Mouse (Mus musculus): ENCODE results near the gene Ltbp4.

Gene Ltbp4

DNA sequence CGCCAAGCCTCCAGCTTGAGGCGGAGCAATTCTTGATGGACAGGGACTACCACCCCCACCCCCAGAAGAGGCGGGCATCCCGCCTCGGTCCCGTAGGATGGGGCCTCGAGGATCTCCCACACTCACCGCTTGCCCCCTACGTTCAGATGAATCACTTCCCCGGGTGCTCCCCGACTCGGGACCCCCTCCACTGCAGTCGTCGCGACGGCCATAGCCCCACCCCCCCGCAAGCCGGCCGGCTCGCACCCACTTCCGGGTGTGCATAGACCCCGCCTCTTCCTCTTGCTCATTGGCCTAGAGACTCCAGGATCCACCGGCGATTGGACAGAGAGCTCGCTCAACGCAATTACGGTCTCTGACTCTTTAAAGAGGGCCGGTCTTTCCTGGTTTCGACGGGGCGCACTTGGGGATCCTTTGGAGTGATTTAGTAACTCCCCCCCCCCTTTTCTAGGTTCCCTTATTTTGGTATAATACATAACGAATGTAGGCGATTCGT is 18.3 kb upstream of the Ltbp4 start, which contains the start of gene Shkbp1:
Shkbp1 (minus strand) TSS at position 275 of the 496 bp plus-strand sequence.
- no peak for DNase-seq (ENCODE audit: low spot score)

DNA sequence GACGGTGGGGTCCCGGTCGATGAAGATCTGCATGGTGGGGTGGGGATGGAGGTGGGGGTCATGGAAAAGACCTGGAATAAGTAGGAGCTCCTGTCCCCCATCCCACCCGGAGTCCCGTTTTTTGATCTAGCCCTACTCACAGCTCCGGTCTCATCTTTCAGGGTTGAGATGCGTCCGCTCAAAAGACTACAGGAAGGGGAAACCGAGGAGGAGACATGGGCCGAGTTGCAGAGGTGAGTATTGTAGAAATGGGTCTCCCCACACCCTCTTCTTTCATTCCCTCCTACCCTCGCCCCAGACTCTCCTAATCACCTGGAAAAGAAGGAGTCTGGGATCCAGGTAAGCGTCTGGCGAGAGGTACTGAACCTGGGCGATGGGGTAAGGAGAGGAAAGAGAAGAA is 17.8 kb upstream of the Ltbp4 start:
- no peak for DNase-seq (ENCODE audit: low spot score)

DNA sequence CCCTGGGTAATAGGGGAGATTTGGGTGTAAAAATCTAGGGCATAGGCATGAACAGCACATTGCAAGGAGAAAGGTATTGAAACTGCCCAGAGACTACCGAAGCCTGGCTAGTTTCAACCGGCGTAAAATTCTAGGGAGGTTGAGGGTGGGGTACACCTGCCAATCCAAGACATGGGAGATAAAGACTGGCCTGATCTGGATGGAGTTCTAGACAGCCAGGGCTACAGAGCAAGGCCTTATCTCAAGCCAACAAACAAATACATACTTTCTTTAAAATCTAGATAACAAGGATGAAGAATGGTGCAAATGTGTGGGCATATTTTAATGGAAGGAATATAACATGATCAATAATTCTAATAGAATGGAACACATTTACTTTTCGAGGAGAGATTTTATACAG is 17.3 kb upstream of the Ltbp4 start:
- DNase-seq (ENCODE audit: low spot score), result no peak

DNA sequence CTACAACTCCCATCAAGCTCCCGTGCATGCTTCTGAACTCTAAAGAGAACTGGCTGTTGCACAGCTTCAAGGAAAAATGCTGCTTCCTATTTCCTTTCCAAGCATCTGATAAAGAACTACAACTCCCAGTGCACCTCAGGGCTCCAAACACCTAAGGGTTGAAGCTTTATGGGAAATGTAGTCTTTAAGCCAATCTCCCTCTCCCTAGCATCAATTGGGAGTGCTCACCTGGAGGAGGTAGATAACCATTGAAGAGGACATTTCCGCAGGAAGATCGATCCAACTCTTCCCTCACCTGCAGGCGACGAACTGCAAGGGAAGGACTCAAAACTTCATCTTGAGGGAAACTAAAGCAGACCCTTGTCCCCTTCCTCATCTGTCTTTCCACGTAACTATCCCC is 16.7 kb upstream of the Ltbp4 start:
- no peak for DNase-seq (ENCODE audit: low spot score)

DNA sequence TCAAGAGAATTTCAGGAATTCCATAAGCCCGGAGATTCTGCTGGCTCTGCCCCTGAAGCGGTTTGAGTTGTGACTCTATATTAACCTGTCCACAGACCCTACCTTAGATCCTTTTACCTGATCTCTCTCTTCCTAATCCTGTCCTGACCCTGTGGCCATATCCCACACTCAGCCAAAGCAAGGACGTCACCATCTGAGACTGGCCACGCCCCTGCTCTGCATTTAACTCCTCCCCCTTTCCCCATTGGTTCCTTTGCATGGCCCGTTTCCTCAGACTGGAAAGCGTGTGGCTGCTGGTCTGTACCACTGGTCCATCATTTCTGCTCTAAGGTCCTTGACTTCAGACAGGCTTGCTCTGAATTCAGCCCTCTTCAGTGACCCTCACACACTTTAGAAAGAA is 8.0 kb upstream of the Ltbp4 start:
- DNase-seq (ENCODE audit: low spot score), result no peak

DNA sequence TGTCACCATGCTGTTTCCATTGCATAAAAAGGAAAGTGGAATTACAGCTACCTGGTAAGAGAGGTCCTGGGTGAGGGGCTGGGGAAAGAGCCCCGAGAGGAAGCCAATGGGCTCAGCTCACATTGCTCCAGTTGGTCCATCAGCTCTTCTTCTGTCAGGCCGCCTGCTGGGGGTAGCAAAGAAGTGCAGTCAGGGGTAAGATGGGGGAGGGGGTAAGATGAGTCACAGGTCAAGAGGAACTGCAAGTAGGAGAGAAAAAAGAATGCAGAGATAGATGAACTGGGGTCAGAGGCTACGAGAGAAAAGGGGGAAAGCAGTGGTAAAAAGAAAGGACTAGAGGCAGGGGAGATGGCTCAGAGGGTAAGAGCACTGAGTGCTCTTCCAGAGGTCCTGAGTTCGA is 5.1 kb upstream of the Ltbp4 start:
- no peak for DNase-seq (ENCODE audit: low spot score)

DNA sequence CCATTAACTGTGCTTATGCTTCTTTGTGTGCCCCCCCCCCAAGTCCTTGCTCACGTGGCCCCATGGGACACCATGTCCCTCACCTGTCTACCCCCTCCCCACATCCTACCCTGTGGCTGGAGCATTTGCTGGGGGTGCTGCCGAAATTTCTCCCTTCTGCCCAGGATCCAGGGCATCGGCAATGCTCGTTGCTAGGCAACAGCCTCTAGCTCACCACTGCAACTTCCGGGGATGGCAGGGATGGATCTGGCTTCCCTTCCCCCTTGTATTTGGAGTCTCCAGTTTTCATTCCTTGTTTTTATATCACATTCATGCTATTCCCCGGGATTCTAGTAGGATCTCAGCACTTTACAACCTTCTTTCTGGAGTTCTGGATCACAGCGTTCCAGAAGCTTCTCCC is 2.0 kb upstream of the Ltbp4 start:
- DNase-seq (ENCODE audit: low spot score), result no peak

DNA sequence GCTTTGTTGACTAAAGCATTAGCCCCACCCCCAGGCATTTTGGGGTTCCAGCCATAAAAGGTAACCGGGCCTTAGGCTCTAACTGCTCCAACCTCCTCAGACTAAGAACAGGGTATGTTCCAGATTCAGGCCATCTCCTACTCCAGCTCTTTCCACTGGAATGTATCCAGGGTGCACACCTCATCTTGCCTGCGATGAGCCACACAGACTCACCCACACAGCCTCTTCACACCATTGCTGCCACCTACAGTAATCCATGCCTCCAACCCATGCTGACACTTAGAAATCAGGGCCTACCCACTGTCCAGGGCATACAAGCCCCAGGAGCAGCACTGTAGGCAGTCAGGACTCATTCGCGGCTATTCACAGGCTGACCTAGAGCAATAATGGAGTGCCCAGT is 1.6 kb upstream of the Ltbp4 start:
- DNase-seq (ENCODE audit: low spot score), result no peak

DNA sequence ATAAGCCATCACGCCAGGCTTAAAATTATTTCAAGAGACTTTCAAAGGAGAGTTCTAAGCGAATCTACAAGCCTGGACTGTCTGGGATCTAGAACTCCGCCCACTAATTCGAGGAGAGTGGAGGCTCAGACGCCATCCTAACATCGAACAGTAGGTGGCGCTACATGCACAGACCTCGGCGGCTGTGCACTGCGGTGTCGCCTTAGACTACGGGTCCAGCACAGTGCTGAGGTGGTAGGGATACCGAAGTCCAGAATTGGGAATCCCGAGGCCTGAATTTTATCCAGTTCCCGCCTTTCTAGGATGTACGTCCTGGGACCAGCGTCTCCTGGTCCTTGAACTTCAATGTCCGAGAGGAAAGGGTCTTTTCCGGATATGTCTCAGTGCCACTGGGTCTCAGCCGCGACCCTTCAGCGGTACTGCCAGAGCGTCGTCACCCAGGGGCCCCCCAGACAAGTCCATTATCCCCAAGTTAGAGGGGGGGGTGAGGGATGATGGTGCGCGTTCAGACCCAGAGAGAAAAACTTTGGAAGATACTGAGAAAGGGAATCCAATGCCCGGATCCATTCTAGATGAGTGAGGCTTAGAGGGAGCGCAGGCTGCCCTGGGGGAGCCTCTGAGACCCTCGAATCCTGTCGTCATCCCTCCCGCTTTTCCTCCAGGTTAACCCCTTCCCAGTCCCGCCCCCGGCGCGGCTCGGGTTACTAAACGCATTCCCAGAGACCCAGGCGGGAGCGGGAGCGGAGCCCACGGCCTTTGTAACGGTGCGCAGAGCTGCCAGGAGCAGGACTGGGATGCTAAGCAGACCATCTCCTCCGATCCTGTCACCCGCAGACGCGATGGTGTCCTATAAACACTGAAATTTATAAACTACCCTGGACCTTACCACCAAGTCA is 1.3 kb downstream of the Ltbp4 start:
- DNase-seq (ENCODE audit: low spot score), result peak; percentile 83

DNA sequence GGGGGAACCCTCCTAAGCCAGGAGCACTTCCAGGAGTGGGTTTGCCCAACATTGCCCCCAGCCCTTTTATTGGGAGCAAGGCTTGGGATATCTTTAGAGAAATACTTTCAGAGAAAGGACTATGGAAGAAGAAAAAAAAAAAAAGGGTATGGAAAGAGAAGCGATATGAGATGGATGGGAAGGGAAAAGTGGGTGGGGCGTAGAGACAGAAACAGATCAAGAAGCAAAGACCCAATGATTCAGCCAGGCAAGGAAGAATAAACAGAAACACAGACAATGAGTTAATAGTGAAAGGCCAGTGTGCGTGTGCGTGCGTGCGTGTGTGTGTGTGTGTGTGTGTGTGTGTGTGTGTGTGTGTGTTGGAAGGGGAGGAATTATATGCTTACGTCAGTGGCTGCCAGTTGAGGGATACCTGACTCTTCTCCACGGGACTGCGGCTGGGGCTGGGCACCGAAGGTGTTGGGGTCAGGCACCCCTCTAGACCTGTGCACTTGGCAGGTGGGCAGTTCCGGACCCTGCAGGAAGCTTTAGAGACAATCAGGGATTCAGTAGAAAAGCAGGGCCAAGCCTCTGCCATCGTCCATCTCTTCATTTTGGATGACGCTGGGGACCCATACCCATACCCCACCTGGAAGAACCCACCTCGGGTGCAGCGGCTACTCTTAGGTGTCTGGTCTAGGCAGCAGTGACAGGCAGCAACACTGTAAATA is 2.3 kb downstream of the Ltbp4 start:
- no peak for DNase-seq (ENCODE audit: low spot score)

DNA sequence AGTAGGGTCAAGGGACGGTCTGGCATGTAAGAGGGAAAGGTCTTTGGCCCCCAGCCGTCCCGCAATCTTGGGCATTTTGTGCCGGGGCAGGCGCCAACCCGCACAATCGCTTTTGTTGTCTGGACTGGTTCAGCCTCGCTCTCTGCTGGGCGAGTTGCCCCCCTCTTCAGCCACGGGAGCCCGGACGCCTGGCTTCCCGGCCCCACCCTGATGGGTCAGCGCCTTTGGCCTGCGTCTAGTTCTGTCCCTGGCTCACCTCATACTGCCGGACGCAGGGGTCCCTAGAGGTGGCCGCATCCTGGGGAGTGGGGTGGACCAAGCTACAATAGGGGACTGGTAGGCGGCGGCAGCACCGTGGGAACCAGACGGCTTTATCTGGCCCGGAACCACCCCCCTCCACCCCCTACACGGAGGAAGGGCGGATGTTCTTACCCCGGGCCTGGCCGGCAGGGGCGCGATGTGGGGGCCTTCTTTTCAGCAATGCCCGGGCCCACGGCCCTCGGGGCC is 3.0 kb downstream of the Ltbp4 start:
- no peak for DNase-seq (ENCODE audit: low spot score)

DNA sequence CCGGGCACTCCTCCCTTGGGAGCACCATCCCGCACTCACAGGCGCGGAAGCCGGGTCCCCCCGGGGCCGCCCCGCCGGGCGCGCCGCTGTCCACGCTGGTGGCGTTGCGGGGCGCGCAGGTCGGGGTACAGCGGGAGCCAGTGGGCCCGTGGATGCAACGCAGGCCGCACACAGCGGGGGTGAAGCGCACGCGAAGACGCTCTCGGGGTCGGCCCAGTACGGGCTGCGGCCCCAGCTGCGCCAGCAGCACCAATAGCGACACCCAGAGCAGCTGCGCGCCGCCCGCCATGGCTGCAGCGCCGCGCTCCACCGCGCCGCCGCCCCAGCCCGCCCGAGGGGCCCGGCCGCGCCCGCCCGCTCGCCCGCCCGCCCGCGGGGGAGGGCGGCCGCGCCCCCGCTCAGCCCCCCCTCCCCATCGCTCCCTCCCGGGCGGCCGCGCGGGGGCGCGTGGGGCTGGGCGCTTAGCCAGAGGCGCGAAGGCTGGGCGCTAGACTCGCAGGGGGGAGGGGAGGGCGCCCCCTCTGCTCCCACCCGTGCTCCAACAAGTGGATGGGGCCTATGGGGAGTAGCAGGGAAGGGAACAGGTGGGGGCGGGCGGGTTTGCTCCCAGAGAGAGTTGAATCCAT is 4.1 kb downstream of the Ltbp4 start:
- no peak for DNase-seq (ENCODE audit: low spot score)

DNA sequence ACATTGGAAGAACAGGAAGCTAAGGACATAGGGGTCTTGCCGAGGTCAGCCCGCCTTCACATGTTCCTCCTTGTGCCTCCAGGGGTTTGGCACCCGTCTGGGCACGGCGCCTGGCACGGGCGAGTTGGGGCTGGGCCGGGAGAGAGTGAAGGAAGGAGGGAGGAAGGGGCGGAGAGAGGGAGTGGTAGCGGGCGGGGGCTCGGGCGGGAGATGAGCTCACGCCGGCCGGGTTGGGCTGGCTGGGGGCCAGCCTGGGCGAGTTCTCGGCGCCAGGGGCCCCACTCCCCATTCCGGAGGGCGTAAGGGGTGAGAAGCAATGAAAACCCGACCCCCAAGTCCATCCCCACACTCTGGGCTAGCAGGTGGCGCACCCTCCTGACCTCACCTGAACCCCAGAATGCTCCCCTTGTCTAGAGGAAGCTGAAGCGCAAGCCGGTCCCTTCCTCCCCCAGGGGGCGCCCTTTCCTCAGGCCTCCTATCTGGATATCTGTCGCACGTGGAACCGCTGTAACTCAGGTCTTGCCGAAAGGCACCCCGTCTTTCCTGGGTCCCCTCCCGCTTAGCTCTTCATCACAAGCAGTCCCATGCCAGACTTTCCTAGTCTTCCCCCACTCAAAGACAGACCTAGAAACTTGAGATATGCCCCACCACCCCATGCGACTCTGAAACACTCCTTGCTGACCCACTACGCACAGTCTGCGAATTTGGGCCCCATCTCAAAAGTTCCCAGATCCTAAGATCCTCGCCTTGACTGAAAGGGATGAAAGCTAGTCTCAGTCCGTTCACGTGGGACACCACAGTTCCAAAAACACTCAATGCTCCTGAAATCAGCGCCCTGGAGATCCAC is 4.9 kb downstream of the Ltbp4 start:
- peak; percentile 78 for DNase-seq (ENCODE audit: low spot score)

DNA sequence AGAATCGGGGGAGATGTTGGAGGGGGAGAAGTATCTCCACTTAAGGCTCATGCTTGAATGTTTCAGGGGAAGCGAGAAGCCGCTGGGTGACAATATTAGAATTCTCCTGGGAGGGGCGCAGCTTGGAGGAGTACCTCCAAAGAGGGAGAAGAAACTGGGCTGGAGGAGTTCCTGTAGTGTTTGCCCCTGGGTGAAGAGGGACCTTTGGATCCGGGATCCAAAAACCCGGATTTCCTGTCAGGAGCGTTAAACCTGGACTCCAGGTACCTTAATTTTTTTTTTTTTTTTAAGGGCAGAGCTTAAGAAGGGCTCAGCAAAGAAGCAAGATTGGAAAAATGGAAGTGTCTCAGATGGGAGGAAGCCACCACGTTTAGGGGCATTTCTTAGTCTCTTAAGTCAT is 5.6 kb downstream of the Ltbp4 start:
- DNase-seq (ENCODE audit: low spot score), result no peak

DNA sequence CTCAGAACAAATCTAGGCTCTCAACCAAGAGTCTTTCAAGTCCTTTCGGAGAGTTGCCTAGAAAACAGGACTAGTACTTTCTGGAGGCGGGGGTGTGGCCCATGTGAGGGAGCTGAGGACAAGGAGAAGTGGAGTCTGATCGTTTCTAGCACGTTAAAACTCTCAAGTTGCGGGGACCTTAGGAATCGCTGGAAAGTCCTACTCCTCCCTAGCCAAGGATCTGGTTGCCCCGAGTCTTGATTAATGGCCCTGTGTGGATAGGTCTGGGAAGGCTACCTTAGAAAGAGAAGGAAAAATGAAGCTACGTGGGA is 6.0 kb downstream of the Ltbp4 start:
- DNase-seq (ENCODE audit: low spot score), result no peak

DNA sequence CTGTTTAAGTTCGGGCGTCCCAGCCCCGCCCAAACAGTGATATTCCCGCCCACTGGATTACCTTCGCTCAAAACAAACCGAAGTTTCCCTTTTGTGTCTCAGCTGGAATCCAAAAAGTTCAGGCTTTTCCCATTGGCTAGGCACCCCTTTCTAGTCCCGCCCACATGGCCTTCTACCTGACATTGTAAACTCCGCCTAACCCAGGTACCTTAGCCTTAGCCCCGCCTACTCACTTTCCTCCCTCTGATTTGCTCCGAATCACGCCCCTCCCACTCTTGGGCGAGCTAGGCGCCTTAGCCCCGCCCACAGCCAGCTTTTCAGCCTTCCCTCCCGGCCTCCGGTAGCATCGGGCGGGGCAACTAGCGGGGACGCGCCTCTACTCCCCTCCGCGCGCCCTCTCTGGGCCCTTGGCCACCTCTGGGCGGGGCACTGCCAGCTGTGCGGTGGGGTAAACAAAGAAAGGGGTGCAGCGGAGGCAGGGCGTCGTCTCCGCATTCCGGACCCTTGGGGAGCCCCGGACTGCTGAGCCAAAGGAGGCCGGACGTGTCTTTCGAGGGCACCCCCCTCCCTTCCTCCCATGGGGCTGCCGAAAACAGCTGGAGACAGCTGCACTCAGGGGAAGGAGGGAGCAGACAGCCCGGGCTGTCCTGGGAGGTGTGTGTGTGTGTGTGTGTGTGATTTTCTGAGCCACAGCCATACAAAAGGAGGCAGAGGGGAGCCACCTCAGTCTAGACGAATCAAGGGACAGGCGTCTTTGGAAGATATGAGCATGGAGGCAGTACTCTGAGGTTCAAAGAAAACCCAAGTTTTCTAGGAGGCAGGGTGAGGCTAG is 6.6 kb downstream of the Ltbp4 start:
- DNase-seq (ENCODE audit: low spot score), result peak; percentile 91

DNA sequence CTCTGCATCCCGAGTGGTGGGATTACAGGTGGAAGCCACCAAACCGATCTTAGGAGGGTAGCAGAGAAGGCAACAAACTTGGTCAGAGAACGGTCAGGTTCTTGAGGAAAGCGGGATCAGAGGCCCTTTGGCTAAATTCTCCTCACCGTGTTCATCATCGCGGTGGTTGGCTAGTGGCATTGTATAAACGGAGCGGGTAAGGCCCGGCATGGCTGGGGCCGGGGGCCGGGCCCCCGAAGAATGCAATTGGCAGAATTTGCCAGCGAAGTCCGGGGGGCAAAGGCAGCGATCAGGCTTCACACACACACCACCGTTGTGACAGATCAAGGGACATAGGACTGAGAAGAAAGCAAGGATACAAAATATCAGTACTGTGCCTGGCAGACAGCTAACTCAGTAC is 7.5 kb downstream of the Ltbp4 start:
- DNase-seq (ENCODE audit: low spot score), result no peak

DNA sequence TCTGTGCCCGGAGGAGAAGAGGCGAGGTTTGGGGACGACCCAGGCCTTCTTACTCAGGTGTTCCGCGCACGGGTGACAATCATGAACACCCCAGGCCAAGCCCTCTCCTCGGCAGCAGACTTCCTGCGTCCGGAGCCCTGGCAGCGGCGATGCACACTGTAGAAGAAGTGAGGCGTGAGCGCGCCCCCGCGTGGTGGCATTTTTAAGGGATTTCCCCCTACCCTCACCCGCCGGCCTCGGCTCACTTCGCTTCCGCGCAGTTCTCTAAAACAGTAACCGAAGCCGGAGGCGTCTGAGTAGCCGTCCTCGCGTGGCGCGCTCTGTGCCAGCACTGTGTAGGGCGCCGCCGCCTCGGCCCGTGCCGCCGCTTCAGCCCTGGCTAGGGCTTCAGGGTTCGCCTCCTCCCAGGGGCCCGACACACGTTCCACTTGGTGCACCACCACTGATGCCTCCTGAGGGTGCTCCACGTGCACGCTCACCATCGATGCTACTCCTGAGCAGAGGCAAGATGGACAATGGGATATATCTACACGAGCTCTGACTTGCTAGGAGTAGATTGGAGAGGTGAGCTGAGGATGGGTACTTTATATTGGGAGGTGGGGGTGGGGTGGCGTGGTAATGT is 8.1 kb downstream of the Ltbp4 start:
- DNase-seq (ENCODE audit: low spot score), result peak; percentile 68

DNA sequence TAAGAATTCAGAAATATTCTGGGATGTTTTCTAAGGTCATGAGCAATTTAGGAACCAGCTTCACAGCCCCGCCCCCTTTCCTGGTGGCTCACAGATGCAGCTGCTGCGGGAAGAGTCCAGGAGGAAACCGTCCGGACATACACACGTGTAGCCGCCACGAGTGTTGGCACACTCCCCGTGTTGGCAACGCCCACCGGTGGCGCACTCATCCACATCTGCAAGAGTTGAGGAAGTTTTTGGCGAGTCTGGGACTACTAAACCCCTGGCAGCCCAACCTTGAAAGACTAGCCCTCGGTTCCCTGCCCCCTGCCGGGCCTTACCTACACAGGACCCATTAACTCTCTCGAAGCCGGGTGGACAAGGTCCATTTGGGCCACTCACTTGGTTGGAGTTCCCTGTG is 8.8 kb downstream of the Ltbp4 start:
- DNase-seq (ENCODE audit: low spot score), result no peak

DNA sequence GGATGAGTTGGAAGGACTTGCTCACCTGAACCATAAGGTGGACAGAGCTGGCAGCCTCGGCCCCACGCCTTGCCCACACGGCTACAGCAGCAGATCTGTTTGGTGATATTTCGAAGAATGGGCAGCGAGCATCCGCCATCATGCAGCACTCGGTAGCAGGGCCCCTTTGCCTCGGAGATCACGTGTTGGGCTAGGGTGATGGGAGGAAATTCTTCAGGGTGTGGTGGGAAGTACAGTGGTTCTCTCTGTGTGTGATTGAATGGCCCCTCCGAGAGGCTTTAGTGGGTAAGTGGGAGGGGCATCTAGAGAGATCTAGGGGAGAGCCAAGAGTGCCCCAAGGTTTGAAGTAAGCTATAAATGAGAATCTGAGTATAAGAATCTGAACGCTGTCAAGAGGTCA is 9.3 kb downstream of the Ltbp4 start:
- no peak for DNase-seq (ENCODE audit: low spot score)

DNA sequence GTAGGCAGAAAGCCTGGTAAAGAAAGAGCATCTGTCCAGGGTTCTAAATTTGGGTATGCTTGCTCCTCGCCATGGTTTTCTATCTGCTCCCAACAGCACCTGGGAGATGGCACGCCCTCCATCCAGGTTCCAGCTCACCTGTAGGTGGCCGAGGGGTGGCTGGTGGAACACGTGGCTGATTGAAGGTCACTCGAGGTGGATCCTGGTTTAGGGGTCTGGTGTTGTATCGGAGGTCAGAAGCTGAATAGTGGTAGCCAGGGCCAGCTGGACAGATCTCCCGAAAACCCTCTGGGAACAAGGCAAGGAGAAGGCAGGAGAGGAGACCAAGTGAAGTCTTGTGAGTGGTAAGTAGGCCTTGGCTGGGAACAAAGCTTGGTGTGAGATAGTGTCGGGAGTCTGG is 10.0 kb downstream of the Ltbp4 start:
- DNase-seq (ENCODE audit: low spot score), result no peak
